Mouse (Mus musculus) spleen, postnatal 4 days (tissue): ENCODE measurements around the gene Vmn1r221.
"Not testable (repeated sequence)": the region's sequence is repeated elsewhere in the genome, so short reads cannot be mapped to it uniquely, and the experiment has no call there.

Experiments
- DNase-seq, 2 experiments: peaks; one replicate each; pipeline ENCODE4 v3.0.0; 2022; ENCODE audit warnings: low spot score in 2 of 2

Gene Vmn1r221

GRCm38 (mm10) chr13:23213827-23214226 lies at the start of gene Vmn1r221:
Vmn1r221 (plus strand) TSS chr13:23214127.
- not testable (repeated sequence) for DNase-seq

GRCm38 (mm10) chr13:23166471-23166870 lies 47.5 kb upstream of the Vmn1r221 start:
- not testable (repeated sequence) for DNase-seq

GRCm38 (mm10) chr13:23187875-23188274 lies 26.1 kb upstream of the Vmn1r221 start, which contains the start of gene Vmn1r220:
Vmn1r220 (minus strand) TSS chr13:23187975.
- DNase-seq = no peak

GRCm38 (mm10) chr13:23203885-23204284 lies 10.0 kb upstream of the Vmn1r221 start:
- not testable (repeated sequence) for DNase-seq

GRCm38 (mm10) chr13:23235847-23236246 lies 21.9 kb downstream of the Vmn1r221 start, which contains the start of gene Vmn1r222:
Vmn1r222 (minus strand) TSS chr13:23235947.
- not testable (repeated sequence) for DNase-seq

- not testable (repeated sequence) for DNase-seq
Measured at GRCm38 (mm10) chr13:23246834-23247233, 32.9 kb downstream of the Vmn1r221 start, which contains the start of gene Vmn1r223. Vmn1r223 (plus strand) TSS chr13:23247134.

- DNase-seq = no peak
Measured at GRCm38 (mm10) chr13:23258546-23259048, 44.7 kb downstream of the Vmn1r221 start.

- DNase-seq = not testable (repeated sequence)
Measured at GRCm38 (mm10) chr13:23268606-23269005, 54.7 kb downstream of the Vmn1r221 start.

GRCm38 (mm10) chr13:23269127-23269526 lies 55.2 kb downstream of the Vmn1r221 start:
- DNase-seq = not testable (repeated sequence)

- no peak for DNase-seq
Measured at GRCm38 (mm10) chr13:23269681-23270080, 55.8 kb downstream of the Vmn1r221 start.

- no peak for DNase-seq
Measured at GRCm38 (mm10) chr13:23270321-23271101, 56.6 kb downstream of the Vmn1r221 start.
